Mouse (Mus musculus) testis, adult 2 months (tissue): Measurements from ENCODE around the gene Cntrob.

Source experiments
- CTCF ChIP-seq: fragments of 200-500 bp; IDR thresholded peaks from 2 replicates; pipeline ENCODE4 v1.5.1; 2012; ENCODE audit warnings: low read depth, mild to moderate bottlenecking, inconsistent platforms, low read length, moderate library complexity; ENCODE audit not compliant: control insufficient read depth, insufficient read depth, insufficient replicate concordance
- POLR2A ChIP-seq: fragments of 200-500 bp; IDR thresholded peaks from 2 replicates; pipeline ENCODE4 v1.6.1; 2012; ENCODE audit warnings: low read depth, mild to moderate bottlenecking, inconsistent platforms, low read length, moderate library complexity; ENCODE audit not compliant: control insufficient read depth

DNA sequence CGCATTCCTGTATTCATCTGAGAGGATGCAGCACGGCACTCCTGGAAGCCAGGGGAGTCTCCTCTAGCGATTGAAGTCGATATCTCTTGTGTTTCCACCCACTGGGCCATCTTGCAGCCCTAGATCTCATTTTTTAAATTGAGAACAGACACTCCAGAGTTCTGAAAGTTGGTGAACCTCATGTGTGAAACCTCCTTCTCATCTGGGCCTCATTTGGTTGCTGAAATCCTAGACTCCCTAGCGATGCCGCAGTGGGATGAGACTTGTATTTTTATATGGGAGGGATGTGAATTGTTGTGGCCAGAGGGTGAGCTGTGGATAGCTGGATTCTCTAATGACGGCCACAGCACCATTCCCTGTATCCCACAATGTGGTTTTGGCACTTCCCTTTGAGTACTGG is 71.6 kb downstream of the Cntrob start:
- no peak for TF ChIP-seq POLR2A
- no peak for TF ChIP-seq CTCF
